Mouse (Mus musculus) kidney, adult 2 months (tissue): ENCODE data around the gene Eci3. TPM values are rescaled to one million over a fixed set of nuclear protein-coding genes. Genes with fewer than 3 reads are reported as not detected.

Experiments used
- DNase-seq: peaks from one replicate; pipeline ENCODE4 v3.0.0; 2021
- H3K27ac ChIP-seq: fragments of 200-500 bp; 2 replicates; pipeline ENCODE4 v1.5.1; 2012; ENCODE audit warnings: low read depth, low read length, control low read depth, inconsistent platforms; ENCODE audit not compliant: insufficient read depth
- H3K27me3 ChIP-seq: fragments of 200-500 bp; replicated peaks from 2 replicates; pipeline ENCODE4 v1.6.1; 2012; ENCODE audit warnings: mild to moderate bottlenecking, moderate library complexity, low read length, inconsistent platforms; ENCODE audit not compliant: control insufficient read depth, insufficient read depth
- H3K36me3 ChIP-seq: fragments of 200-500 bp; 2 replicates; pipeline ENCODE4 v1.6.1; 2012; ENCODE audit warnings: mild to moderate bottlenecking, moderate library complexity, low read length, inconsistent platforms; ENCODE audit not compliant: control insufficient read depth, insufficient read depth
- H3K4me1 ChIP-seq: fragments of 200-500 bp; 2 replicates; pipeline ENCODE4 v1.6.1; 2011; ENCODE audit warnings: low read length; ENCODE audit not compliant: control insufficient read depth, insufficient read depth
- H3K4me3 ChIP-seq: fragments of 200-500 bp; 2 replicates; pipeline ENCODE4 v1.5.1; 2011; ENCODE audit warnings: mild to moderate bottlenecking, low read depth, low read length, control low read depth; ENCODE audit not compliant: insufficient read depth
- CTCF ChIP-seq: fragments of 200-500 bp; conservative IDR thresholded peaks from 2 replicates; pipeline ENCODE4 v1.5.1; 2011; ENCODE audit warnings: low read depth, mild to moderate bottlenecking, control low read depth, low read length, moderate library complexity, mixed read lengths; ENCODE audit not compliant: insufficient read depth, insufficient read length
- POLR2A ChIP-seq: fragments of 200-500 bp; IDR thresholded peaks from one replicate; pipeline ENCODE4 v1.6.1; 2011; ENCODE audit warnings: low read depth, low read length, control low read depth
- WGBS: fragments of 180-500 bp; shearing (Covaris S2); methylation state at CpG from one replicate; pipeline ENCODE4 v1.1.7; 2018; 5-methylcytosine and 5-hydroxymethylcytosine counted together
- polyA plus RNA-seq: library from polyadenylated mRNA; depleted of rRNA; stranded (reverse); fragments of >200 nt; gene quantifications from 2 replicates; pipeline ENCODE4 v1.2.3, GENCODE M21; 2012; rRNA removed

Eci3 gene
- polyA plus RNA-seq, 1 experiment, result 129 TPM

DNA sequence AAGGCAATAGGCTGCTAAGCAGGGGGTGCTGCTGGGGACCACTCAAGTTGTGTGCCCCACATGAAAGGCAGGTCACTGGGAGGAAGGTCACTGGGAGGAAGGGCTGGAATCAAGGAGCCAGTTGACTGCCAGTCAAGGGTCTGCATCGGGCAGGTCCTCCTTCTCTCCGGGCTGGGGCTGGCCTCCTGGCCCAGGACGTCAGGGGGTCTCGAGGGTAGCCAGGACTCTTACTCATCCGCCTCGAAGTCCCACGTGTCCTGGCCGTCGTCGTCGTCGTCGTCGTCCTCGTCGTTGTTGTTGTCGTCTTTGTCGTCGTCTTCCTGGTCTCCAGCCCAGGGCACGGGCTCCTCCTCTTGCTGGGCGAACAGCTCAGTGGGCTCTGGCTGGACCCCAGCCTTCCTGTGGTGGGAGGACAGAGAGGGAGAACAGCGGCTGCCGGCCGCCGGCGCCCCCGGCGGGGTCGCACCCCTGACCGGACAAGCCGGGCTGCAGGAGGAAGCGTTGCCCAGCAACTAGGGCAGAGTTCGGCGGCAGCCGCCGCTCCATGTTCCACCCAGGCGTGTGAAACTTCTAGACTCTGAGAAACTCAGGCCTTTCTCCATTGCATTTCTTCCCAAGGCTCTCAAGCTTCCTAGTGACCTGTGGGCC lies 47.0 kb downstream of the Eci3 start:
- Histone ChIP-seq H3K4me3 (peak overlapping the region; percentile 50), H3K4me1 (peaks cover 7% of the 10 kb centered on the region; the same call in 1 of the 2 replicates), H3K36me3 (no peaks in the 10 kb centered on the region), H3K27ac (no peak overlapping the region), H3K27me3 (no peaks in the 10 kb centered on the region)
- WGBS, result 15% methylated on average over 37 of the region's 37 CpGs
- no peak for TF ChIP-seq POLR2A
- TF ChIP-seq CTCF, result no peak
- peak; percentile 32 for DNase-seq

DNA sequence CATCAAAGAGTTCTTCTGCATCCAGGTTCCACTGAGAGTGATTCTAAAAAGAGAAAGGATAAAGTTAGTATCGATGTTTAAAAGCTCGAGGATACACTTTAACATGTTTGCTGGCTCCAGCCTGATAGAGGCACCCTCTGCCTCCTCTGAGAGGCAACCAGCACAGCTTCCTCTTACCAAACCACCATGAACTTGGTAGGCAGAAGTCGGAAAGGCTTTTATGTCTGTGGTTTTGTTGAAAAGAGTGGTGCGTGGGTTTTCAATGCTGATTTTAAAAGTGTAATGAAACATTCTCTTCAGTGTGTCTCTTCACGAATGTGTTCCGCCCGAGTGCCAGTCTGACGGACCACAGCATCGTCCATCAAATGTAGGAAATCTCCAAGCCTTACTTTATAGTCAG lies 49.0 kb downstream of the Eci3 start:
- 77% methylated on average over 9 of the region's 9 CpGs for WGBS
- no peak for DNase-seq
- Histone ChIP-seq H3K4me3 (no peak overlapping the region), H3K36me3 (no peaks in the 10 kb centered on the region), H3K4me1 (peaks cover 7% of the 10 kb centered on the region; the same call in 1 of the 2 replicates), H3K27ac (no peak overlapping the region), H3K27me3 (no peaks in the 10 kb centered on the region)
- TF ChIP-seq POLR2A (no peak), CTCF (no peak)

Other genes starting within 250 kb of the Eci3 start
- gene Fam50b, start 229.0 kb downstream of the Eci3 start, polyA plus RNA-seq, result 0.09 TPM in 1 of 2 replicates, not detected in the other
- 10.3 and 15.3 TPM in 2 replicates for gene Prpf4b, start 88.5 kb downstream of the Eci3 start, polyA plus RNA-seq
- 1.8 and 2.0 TPM in 2 replicates for gene Fam217a, start 39.5 kb downstream of the Eci3 start, polyA plus RNA-seq
- not detected in 2 replicates for gene 4933417A18Rik, start 39.4 kb downstream of the Eci3 start, polyA plus RNA-seq
- 76.2 and 82.5 TPM in 2 replicates for gene Eci2, start 63.3 kb upstream of the Eci3 start, polyA plus RNA-seq